Mouse (Mus musculus): Measurements from ENCODE around the gene Tbcd.

DNA sequence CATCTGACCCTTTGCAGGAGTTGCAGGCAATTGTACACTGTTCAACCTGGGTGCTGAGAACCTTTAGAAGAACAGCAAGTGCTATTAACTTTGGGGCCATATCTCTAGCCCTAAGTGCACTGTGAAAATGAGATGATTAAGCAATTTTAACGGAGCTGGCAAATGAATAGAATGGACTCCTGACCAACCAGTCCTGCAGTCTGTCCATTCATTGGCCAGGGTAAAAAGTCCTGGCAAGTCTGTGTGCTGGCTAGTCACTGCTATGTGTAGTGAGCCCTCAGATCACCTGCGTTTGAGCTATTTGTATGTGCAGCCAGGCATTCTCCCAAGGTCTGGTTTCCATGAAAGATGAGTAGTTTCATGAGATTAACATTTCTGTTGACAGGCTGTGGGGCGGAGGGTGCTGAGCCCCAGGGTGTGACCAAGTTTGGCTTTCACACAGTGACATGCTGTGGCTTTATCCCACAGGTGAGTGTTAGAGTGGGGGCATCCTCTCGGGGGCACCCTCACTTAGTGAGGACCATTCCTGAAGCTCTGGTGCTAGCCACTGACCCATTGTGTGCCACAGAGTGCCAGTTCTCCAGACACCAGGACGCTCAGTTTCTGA is 12.0 kb upstream of the Tbcd start:
- TF ChIP-seq CTCF (IDR thresholded peaks at IDR 0.05; ENCODE audit: borderline replicate concordance, control insufficient read depth, extremely low read depth, insufficient read depth, low read length, poor library complexity) (no peak), POLR2A (IDR thresholded peaks at IDR 0.05; ENCODE audit: control insufficient read depth, extremely low read depth, insufficient read depth, low read length, poor library complexity) (no peak)

Data from thymus, adult 2 months (tissue).